ENCODE assay signal across 24 mouse cellular contexts in the genomic region with DNA sequence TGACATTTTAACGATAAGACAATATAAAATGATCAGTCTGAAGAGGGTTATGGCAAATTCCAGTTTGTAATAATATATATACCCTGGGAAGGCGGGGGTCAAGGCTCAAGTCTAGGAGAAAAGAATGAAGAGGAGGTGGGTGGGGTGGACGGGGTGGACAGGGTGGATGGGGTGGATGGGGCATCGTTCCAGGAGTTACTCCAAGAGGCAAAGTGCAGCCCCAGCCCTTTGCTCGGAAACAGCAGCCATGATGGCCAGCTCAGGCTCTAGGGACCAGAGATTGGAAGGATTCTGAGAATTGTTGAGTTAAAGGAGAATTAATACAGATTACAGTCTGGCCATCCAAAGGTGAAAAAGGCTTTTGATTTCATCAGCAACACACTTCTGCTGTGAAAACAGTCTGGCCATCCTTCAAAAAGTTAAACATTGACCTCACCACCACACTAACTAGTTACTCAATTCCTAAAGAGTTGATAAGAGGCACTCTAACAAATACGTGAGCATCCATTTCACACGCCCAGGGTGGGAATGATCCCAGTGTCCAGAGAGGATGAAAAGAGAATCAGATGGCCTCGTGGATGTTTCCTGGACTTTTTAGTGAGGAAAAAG. TPM values are rescaled to one million over a fixed set of nuclear protein-coding genes. Genes with fewer than 3 reads are reported as not detected.
DNase-seq lines count a peak whose midpoint lies in the region; ATAC-seq and TF ChIP-seq lines count a peak whose summit lies in the region.
"Had no signal": no experiment of that assay in that cellular context is flagged by ENCODE, and none has a peak within 500 bp of the region (broad histone marks: within the 10 kb centered on the region; RNA-seq: fewer than 3 reads in every experiment).

No protein-coding gene starts in this region.

- TF ChIP-seq POLR2A in kidney, adult 2 months (IDR thresholded peaks at IDR 0.05; ENCODE audit: low read depth, low read length), result no peak

- 44% methylated on average over 8 of the region's 8 CpGs for WGBS in kidney, adult 2 months
- WGBS in kidney, embryonic 14.5 days, result 60% methylated on average over 8 of the region's 8 CpGs
- 60% methylated on average over 8 of the region's 8 CpGs for WGBS in intestine, embryonic 15.5 days
- 78% methylated on average over 8 of the region's 8 CpGs for whole genome bisulfite sequencing in hindbrain, postnatal 0 days

- no peak overlapping the region for H3K9ac ChIP-seq in kidney, embryonic 14.5 days (ENCODE audit: low read depth, low read length)
- no peak overlapping the region for H3K9ac ChIP-seq in intestine, embryonic 15.5 days
- H3K9ac ChIP-seq in hindbrain, postnatal 0 days (replicated peaks; ENCODE audit: low read length), result no peak overlapping the region
- H3K9ac ChIP-seq: embryonic facial prominence, embryonic 15.5 days; limb, embryonic 13.5 days; lung, embryonic 15.5 days; midbrain, embryonic 15.5 days; neural tube, embryonic 15.5 days had no signal

- H3K27me3 ChIP-seq in kidney, adult 2 months (replicated peaks; ENCODE audit: control insufficient read depth, insufficient read depth, low read length), result no peaks in the 10 kb centered on the region
- H3K27me3 ChIP-seq in kidney, embryonic 14.5 days (ENCODE audit: control insufficient read depth, insufficient read depth, low read length), result no peaks in the 10 kb centered on the region
- no peaks in the 10 kb centered on the region for H3K27me3 ChIP-seq in intestine, embryonic 15.5 days (replicated peaks)
- H3K27me3 ChIP-seq in hindbrain, postnatal 0 days (ENCODE audit: insufficient read depth, low read length), result no peaks in the 10 kb centered on the region
- H3K27me3 ChIP-seq: embryonic facial prominence, embryonic 15.5 days; limb, embryonic 13.5 days; lung, embryonic 15.5 days; midbrain, embryonic 15.5 days; neural tube, embryonic 15.5 days had no signal

- no peak overlapping the region for H3K27ac ChIP-seq in kidney, adult 2 months (ENCODE audit: insufficient read depth, low read depth, low read length)
- H3K27ac ChIP-seq in kidney, embryonic 14.5 days (ENCODE audit: low read depth, low read length), result no peak overlapping the region; the same call in 1 of the 2 replicates
- H3K27ac ChIP-seq in intestine, embryonic 15.5 days, result no peak overlapping the region
- no peak overlapping the region for H3K27ac ChIP-seq in hindbrain, postnatal 0 days
- H3K27ac ChIP-seq: heart, embryonic 10.5 days; layer of hippocampus, adult 2 months; limb, embryonic 13.5 days; lung, embryonic 15.5 days; midbrain, embryonic 15.5 days; neural tube, embryonic 15.5 days had no signal

- no peaks in the 10 kb centered on the region for H3K36me3 ChIP-seq in kidney, adult 2 months (ENCODE audit: control insufficient read depth, insufficient read depth, low read length)
- H3K36me3 ChIP-seq in kidney, embryonic 14.5 days (ENCODE audit: control insufficient read depth, insufficient read depth, low read length), result no peaks in the 10 kb centered on the region
- H3K36me3 ChIP-seq in intestine, embryonic 15.5 days, result no peaks in the 10 kb centered on the region
- no peaks in the 10 kb centered on the region for H3K36me3 ChIP-seq in hindbrain, postnatal 0 days (ENCODE audit: insufficient read depth, low read length)
- H3K36me3 ChIP-seq: embryonic facial prominence, embryonic 15.5 days; heart, embryonic 10.5 days; limb, embryonic 13.5 days; lung, embryonic 15.5 days; midbrain, embryonic 15.5 days; neural tube, embryonic 15.5 days had no signal

- H3K4me2 ChIP-seq in kidney, embryonic 14.5 days (replicated peaks; ENCODE audit: low read depth, low read length), result no peak overlapping the region
- no peak overlapping the region for H3K4me2 ChIP-seq in intestine, embryonic 15.5 days (replicated peaks)
- H3K4me2 ChIP-seq in hindbrain, postnatal 0 days (ENCODE audit: low read depth, low read length), result no peak overlapping the region
- H3K4me2 ChIP-seq: embryonic facial prominence, embryonic 15.5 days; limb, embryonic 13.5 days; lung, embryonic 15.5 days; midbrain, embryonic 15.5 days; neural tube, embryonic 15.5 days had no signal

- no peak for ATAC-seq in kidney, embryonic 14.5 days (ENCODE audit: low FRiP score, low TSS enrichment)
- ATAC-seq in intestine, embryonic 15.5 days, result peak; percentile 74
- ATAC-seq in hindbrain, postnatal 0 days, result no peak
- ATAC-seq: inflammation-experienced regulatory T-cells, adult 6 months; midbrain, embryonic 15.5 days had no signal

- H3K9me3 ChIP-seq in kidney, embryonic 14.5 days (ENCODE audit: control insufficient read depth, low read length), result no peaks in the 10 kb centered on the region
- H3K9me3 ChIP-seq in intestine, embryonic 15.5 days, result no peaks in the 10 kb centered on the region
- no peaks in the 10 kb centered on the region for H3K9me3 ChIP-seq in hindbrain, postnatal 0 days (ENCODE audit: low read length)
- H3K9me3 ChIP-seq: embryonic facial prominence, embryonic 15.5 days; heart, embryonic 10.5 days; limb, embryonic 13.5 days; lung, embryonic 15.5 days; midbrain, embryonic 15.5 days; neural tube, embryonic 15.5 days had no signal

- H3K4me3 ChIP-seq in kidney, adult 2 months (ENCODE audit: insufficient read depth, low read depth, low read length), result no peak overlapping the region
- H3K4me3 ChIP-seq in kidney, embryonic 14.5 days (ENCODE audit: low read length), result no peak overlapping the region
- H3K4me3 ChIP-seq in intestine, embryonic 15.5 days (replicated peaks), result no peak overlapping the region
- H3K4me3 ChIP-seq in hindbrain, postnatal 0 days (ENCODE audit: low read length), result no peak overlapping the region
- H3K4me3 ChIP-seq: embryonic facial prominence, embryonic 15.5 days; heart, embryonic 10.5 days; layer of hippocampus, adult 2 months; limb, embryonic 13.5 days; lung, embryonic 15.5 days; midbrain, embryonic 15.5 days; myocyte; neural tube, embryonic 15.5 days had no signal

- no peak for TF ChIP-seq CTCF in kidney, adult 2 months (conservative IDR thresholded peaks at IDR 0.05; ENCODE audit: insufficient read depth, insufficient read length, low read depth, low read length)
- TF ChIP-seq CTCF in hindbrain, postnatal 0 days (IDR thresholded peaks at IDR 0.05; ENCODE audit: low read depth), result no peak

- peak; percentile 68 for DNase-seq in kidney, adult 2 months
- DNase-seq in kidney, adult 9 months, result peak; percentile 45
- DNase-seq in kidney, postnatal 4 days, result peak; percentile 27 to 31
- no peak for DNase-seq in hindbrain, postnatal 0 days (ENCODE audit: low spot score)
- DNase-seq in adrenal gland, postnatal 25 days, result no peak
- DNase-seq: B cell, adult 2 months; cerebellum, adult 2 months; cerebellum, postnatal 36 days; gastrocnemius, postnatal 36 days; heart, postnatal 10 days; layer of hippocampus, postnatal 36 days; thymus, postnatal 14 days had no signal

- H3K4me1 ChIP-seq in kidney, adult 2 months (ENCODE audit: control insufficient read depth, insufficient read depth, low read length), result no peaks in the 10 kb centered on the region
- peaks cover 15% of the 10 kb centered on the region for H3K4me1 ChIP-seq in kidney, embryonic 14.5 days (ENCODE audit: control insufficient read depth, insufficient read depth, low read length)
- peaks cover 11% of the 10 kb centered on the region; the same call in 1 of the 2 replicates for H3K4me1 ChIP-seq in intestine, embryonic 15.5 days (replicated peaks)
- no peaks in the 10 kb centered on the region for H3K4me1 ChIP-seq in hindbrain, postnatal 0 days (ENCODE audit: insufficient read depth, low read length)
- H3K4me1 ChIP-seq: heart, embryonic 10.5 days; limb, embryonic 13.5 days; midbrain, embryonic 15.5 days; neural tube, embryonic 15.5 days had no signal

RNA-seq across cellular contexts. Expression of gene Il33, which starts 45.9 kb away (rescaled TPM):
- polyA plus RNA-seq in kidney, adult 2 months (2012; rRNA removed), result 5.6 and 8.2 TPM in 2 replicates
- polyA plus RNA-seq in kidney, embryonic 14.5 days (2014; fragmentation: Nextera tagmentation; extraction: Ambion mirVana), result 28.0 and 28.3 TPM in 2 replicates
- polyA plus RNA-seq in intestine, embryonic 15.5 days (2015; fragmentation: Nextera tagmentation; extraction: Ambion mirVana), result 16.1 and 20.9 TPM in 2 replicates
- 13.7 and 15.3 TPM in 2 replicates for total RNA-seq in hindbrain, postnatal 0 days (2014; rRNA removed)
- 16.9 and 19.0 TPM in 2 replicates for polyA plus RNA-seq in hindbrain, postnatal 0 days (2015; fragmentation: Nextera tagmentation; extraction: Ambion mirVana)
- 9.0 and 12.9 TPM in 2 replicates for total RNA-seq in adrenal gland, postnatal 25 days (2021)
- total RNA-seq: megakaryocyte-erythroid progenitor cell, adult 5-6 weeks had no signal

Comparison
In these comparisons a context has a peak if more than half of its experiments do, and no peak if none do; other contexts are left out.
1. DNase-seq: peak in kidney, adult 2 months (single experiment), kidney, adult 9 months (single experiment) and kidney, postnatal 4 days (2 of 2); none in hindbrain, postnatal 0 days (single experiment) and adrenal gland, postnatal 25 days (single experiment).